Mouse (Mus musculus): ENCODE measurements around the gene Tmem204.

The Tmem204 gene

DNA sequence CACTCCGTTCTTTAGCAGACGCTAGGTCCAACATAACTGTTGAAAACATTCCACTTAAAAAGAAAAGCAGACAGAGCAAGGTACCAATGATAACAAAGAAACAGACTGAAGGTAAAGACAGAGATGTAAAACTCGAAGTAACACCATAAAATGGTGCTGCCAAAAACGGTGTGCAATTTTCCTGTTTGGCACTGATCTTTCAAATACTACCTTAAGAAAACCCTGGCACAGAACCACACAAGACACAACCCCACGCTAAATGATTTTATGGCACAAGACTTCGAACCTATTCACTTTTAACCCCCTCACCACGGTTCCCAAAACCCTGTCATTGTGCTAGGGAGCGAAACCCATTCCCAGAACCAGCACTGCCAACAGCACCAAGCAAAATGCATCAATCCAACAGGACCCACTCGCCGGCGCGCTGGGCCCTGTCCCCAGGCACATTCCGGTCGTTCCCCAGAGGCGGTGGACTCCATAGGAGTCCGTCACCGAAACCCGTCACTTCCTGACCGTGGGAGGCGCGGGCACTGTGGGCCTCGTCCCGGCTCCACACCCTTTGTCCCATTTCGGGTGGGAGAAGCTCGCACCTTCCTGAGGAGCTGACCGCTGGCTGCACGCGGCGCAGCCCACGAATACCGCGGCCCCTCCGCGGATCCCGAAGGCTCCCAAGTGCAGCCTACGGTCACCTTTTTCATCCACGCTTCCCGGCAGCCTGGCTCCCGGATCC lies 68.4 kb downstream of the Tmem204 start:
- DNase-seq (ENCODE audit: low read depth, low spot score): no peak

DNA sequence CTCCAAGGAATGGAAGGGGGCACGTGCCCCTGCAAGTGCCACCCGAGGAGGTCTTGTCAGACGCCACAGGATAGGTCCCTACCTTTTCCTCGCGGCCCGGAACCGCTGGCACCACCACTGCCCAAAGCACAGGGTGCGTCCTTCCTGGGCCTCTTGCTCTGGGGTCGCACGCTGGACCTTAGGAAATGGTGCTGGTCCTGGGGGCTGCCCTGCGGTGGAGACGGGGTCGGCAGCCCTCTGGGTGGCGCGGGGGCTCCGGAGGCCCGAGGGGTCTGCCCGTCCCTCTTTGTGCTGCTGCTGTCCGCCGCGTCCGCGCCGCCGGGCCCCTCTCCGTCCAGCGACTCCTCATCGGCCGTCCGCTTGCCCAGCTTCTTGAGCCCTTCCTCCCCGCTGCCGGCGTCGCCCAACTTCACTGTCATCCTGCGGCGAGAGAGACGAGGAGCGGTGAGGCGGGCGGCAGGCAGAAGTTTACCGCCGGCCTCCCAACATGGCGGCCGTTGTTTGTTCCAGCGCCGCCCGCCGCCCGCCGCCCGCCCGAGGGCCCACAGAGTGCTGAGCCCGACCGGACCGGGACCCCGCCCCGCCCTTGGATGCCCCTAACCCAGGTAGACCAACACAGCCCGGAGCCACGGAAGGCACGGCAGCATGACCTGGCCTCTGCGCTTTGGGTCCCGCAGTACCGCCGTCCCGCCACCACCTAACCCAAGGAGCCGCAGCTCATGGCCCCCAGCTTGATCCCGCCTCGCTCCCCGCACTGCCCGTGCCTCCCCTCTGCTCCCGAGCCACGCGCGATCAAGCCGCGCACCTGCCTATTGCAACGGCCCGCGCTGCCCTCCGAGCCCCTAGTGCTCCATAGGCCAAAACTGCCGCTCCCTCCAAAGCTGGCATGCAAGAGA lies 69.5 kb downstream of the Tmem204 start:
- no peak for DNase-seq (ENCODE audit: low read depth, low spot score)

Data from WW6 (cell line).